Mouse (Mus musculus) spleen, adult 2 months (tissue): ENCODE results near the gene Gm20388. TPM values are rescaled to one million over a fixed set of nuclear protein-coding genes. Genes with fewer than 3 reads are reported as not detected.
A peak's percentile ranks its signal among the peaks of the same experiment; 100 is the strongest.

Experiments
- DNase-seq, 2 experiments: peaks; one replicate each; pipeline versions ENCODE4 v3.0.0 to v3.0.0-alpha.2; 2012 to 2021; ENCODE audit warnings: low spot score in 2 of 2, low read depth in 1 of 2
- H3K27ac ChIP-seq: fragments of 200-500 bp; 2 replicates; pipeline ENCODE4 v1.5.1; 2012; ENCODE audit warnings: low read length, inconsistent platforms; ENCODE audit not compliant: insufficient read depth
- H3K27me3 ChIP-seq: fragments of 200-500 bp; 2 replicates; pipeline ENCODE4 v1.6.1; 2012; ENCODE audit warnings: mild to moderate bottlenecking, moderate library complexity, low read length, inconsistent platforms; ENCODE audit not compliant: control insufficient read depth, insufficient read depth
- H3K36me3 ChIP-seq: fragments of 200-500 bp; 2 replicates; pipeline ENCODE4 v1.6.1; 2012; ENCODE audit warnings: mild to moderate bottlenecking, low read length, inconsistent platforms; ENCODE audit not compliant: control insufficient read depth, insufficient read depth
- H3K4me1 ChIP-seq: fragments of 200-500 bp; 2 replicates; pipeline ENCODE4 v1.6.1; 2011; ENCODE audit warnings: inconsistent platforms; ENCODE audit not compliant: control insufficient read depth, insufficient read depth, insufficient read length
- H3K4me3 ChIP-seq: fragments of 200-500 bp; 2 replicates; pipeline ENCODE4 v1.5.1; 2011; ENCODE audit warnings: mild to moderate bottlenecking, inconsistent platforms; ENCODE audit not compliant: insufficient read depth, insufficient read length; ENCODE audit errors: extremely low read depth
- CTCF ChIP-seq: fragments of 200-500 bp; IDR thresholded peaks from 2 replicates; pipeline ENCODE4 v1.5.1; 2011; ENCODE audit warnings: mild to moderate bottlenecking, inconsistent platforms; ENCODE audit not compliant: insufficient read depth, insufficient read length, insufficient replicate concordance; ENCODE audit errors: extremely low read depth
- POLR2A ChIP-seq: fragments of 200-500 bp; IDR thresholded peaks from 2 replicates; pipeline ENCODE4 v1.6.1; 2011; ENCODE audit warnings: low read depth, low read length, inconsistent platforms
- WGBS: fragments of 180-500 bp; shearing (Covaris S2); methylation state at CpG from one replicate; pipeline ENCODE4 v1.1.7; 2018; 5-methylcytosine and 5-hydroxymethylcytosine counted together
- polyA plus RNA-seq: library from polyadenylated mRNA; depleted of rRNA; stranded (reverse); fragments of >200 nt; gene quantifications from 2 replicates; pipeline ENCODE4 v1.2.3, GENCODE M21; 2012

Gm20388 gene
- polyA plus RNA-seq, 1 experiment: 26.1 TPM

- 85% methylated on average over 6 of the region's 6 CpGs for WGBS
- DNase-seq: no peak
- TF ChIP-seq CTCF (no peak), POLR2A (no peak)
- Histone ChIP-seq H3K36me3 (no peaks in the 10 kb centered on the region), H3K4me1 (no peaks in the 10 kb centered on the region), H3K27me3 (no peaks in the 10 kb centered on the region), H3K4me3 (no peak overlapping the region), H3K27ac (no peak overlapping the region)
These were observed 472.5 kb downstream of the Gm20388 start for GRCm38 (mm10) chr8:120383204-120383560.

GRCm38 (mm10) chr8:120383713-120384112, 473.1 kb downstream of the Gm20388 start:
- no peak for DNase-seq
- H3K4me3 ChIP-seq: no peak overlapping the region
- 53% methylated on average over 6 of the region's 6 CpGs for WGBS
- no peaks in the 10 kb centered on the region for H3K27me3 ChIP-seq
- H3K36me3 ChIP-seq: no peaks in the 10 kb centered on the region
- no peak overlapping the region for H3K27ac ChIP-seq
- TF ChIP-seq POLR2A: no peak
- no peaks in the 10 kb centered on the region for H3K4me1 ChIP-seq

- no peak overlapping the region for H3K4me3 ChIP-seq
- H3K27ac ChIP-seq: no peak overlapping the region
- no peaks in the 10 kb centered on the region for H3K36me3 ChIP-seq
- no peak for DNase-seq
- no peaks in the 10 kb centered on the region for H3K27me3 ChIP-seq
- TF ChIP-seq POLR2A (no peak), CTCF (0 out of 2 replicates have a peak, but pooled peaks have one; percentile 4)
- H3K4me1 ChIP-seq: no peaks in the 10 kb centered on the region
These were observed 474.1 kb downstream of the Gm20388 start for GRCm38 (mm10) chr8:120384745-120385144.

GRCm38 (mm10) chr8:120388246-120388645, 477.6 kb downstream of the Gm20388 start:
- 94% methylated on average over 6 of the region's 6 CpGs for WGBS
- Histone ChIP-seq H3K4me1 (peaks cover 7% of the 10 kb centered on the region; the same call in 1 of the 2 replicates), H3K27ac (no peak overlapping the region), H3K4me3 (no peak overlapping the region), H3K27me3 (no peaks in the 10 kb centered on the region), H3K36me3 (no peaks in the 10 kb centered on the region)
- no peak for TF ChIP-seq CTCF
- no peak for TF ChIP-seq POLR2A
- no peak for DNase-seq

GRCm38 (mm10) chr8:120390598-120390997, 480.0 kb downstream of the Gm20388 start:
- peaks cover 7% of the 10 kb centered on the region; the same call in 1 of the 2 replicates for H3K4me1 ChIP-seq
- H3K27me3 ChIP-seq: no peaks in the 10 kb centered on the region
- WGBS: 45% methylated on average over 7 of the region's 7 CpGs
- no peak for DNase-seq
- H3K27ac ChIP-seq: no peak overlapping the region
- no peaks in the 10 kb centered on the region for H3K36me3 ChIP-seq
- TF ChIP-seq CTCF (no peak), POLR2A (no peak)
- H3K4me3 ChIP-seq: no peak overlapping the region

GRCm38 (mm10) chr8:120391856-120392255, 481.2 kb downstream of the Gm20388 start:
- Histone ChIP-seq H3K36me3 (no peaks in the 10 kb centered on the region), H3K27me3 (no peaks in the 10 kb centered on the region), H3K27ac (no peak overlapping the region), H3K4me1 (peaks cover 7% of the 10 kb centered on the region; the same call in 1 of the 2 replicates), H3K4me3 (no peak overlapping the region)
- DNase-seq: no peak
- TF ChIP-seq CTCF (no peak), POLR2A (no peak)
- WGBS: 90% methylated on average over 21 of the region's 21 CpGs

GRCm38 (mm10) chr8:120393085-120393484, 482.4 kb downstream of the Gm20388 start:
- TF ChIP-seq POLR2A (no peak), CTCF (no peak)
- 87% methylated on average over 11 of the region's 11 CpGs for WGBS
- no peaks in the 10 kb centered on the region for H3K36me3 ChIP-seq
- DNase-seq: no peak
- no peak overlapping the region for H3K27ac ChIP-seq
- H3K4me3 ChIP-seq: no peak overlapping the region
- no peaks in the 10 kb centered on the region for H3K27me3 ChIP-seq
- H3K4me1 ChIP-seq: peaks cover 7% of the 10 kb centered on the region
